In genomic region chr2:10371459-10371817, GRCm38 (mm10) we compare ENCODE assay signal across 10 mouse cellular contexts. TPM values are rescaled to one million over a fixed set of nuclear protein-coding genes. Genes with fewer than 3 reads are reported as not detected.
A peak's percentile ranks its signal among the peaks of the same experiment; 100 is the strongest.
DNase-seq lines count a peak whose midpoint lies in the region; ATAC-seq lines count a peak whose summit lies in the region.
"Had no signal": no experiment of that assay in that cellular context is flagged by ENCODE, and none has a peak within 500 bp of the region (broad histone marks: within the 10 kb centered on the region; RNA-seq: fewer than 3 reads in every experiment).

No protein-coding gene starts in this region.

- DNase-seq in heart, postnatal 25 days (ENCODE audit: low spot score), result no peak
- peak; percentile 5 for DNase-seq in thymus, postnatal 25 days
- DNase-seq in thymus, adult 18-20 months, result no peak
- peak; percentile 24 for DNase-seq in induced T-regulatory cell, adult 2 months (ENCODE audit: low read depth)
- DNase-seq in urinary bladder, postnatal 10 days (ENCODE audit: low spot score), result no peak
- no peak for DNase-seq in urinary bladder, postnatal 14 days (ENCODE audit: low spot score)
- DNase-seq: gastrocnemius, adult 2 months had no signal

- peak overlapping the region; percentile 93 for H3K4me2 ChIP-seq in heart, embryonic 13.5 days

- no peak overlapping the region for H3K9ac ChIP-seq in heart, embryonic 13.5 days

- no peak overlapping the region for H3K27ac ChIP-seq in heart, embryonic 13.5 days (replicated peaks)
- H3K27ac ChIP-seq: gastrocnemius, adult 2 months had no signal

- H3K4me1 ChIP-seq in heart, embryonic 13.5 days, result peaks cover 28% of the 10 kb centered on the region

- no peaks in the 10 kb centered on the region for H3K36me3 ChIP-seq in heart, embryonic 13.5 days

- peak overlapping the region; percentile 70 for H3K4me3 ChIP-seq in heart, embryonic 13.5 days

- WGBS in heart, embryonic 13.5 days, result 1% methylated on average over 16 of the region's 16 CpGs

- intact Hi-C loops in heart, postnatal 25 days (cut with DNase I), result no loop called here

- H3K27me3 ChIP-seq in heart, embryonic 13.5 days (replicated peaks), result peaks cover 85% of the 10 kb centered on the region

- ATAC-seq in heart, embryonic 13.5 days (ENCODE audit: extremely low read depth, insufficient number of reproducible peaks, low FRiP score, low TSS enrichment), result no peak
- ATAC-seq in megakaryocyte-erythroid progenitor cell, adult 5-6 weeks (replicated peaks; ENCODE audit: low FRiP score, low TSS enrichment, poor library complexity, severe bottlenecking), result no peak

- H3K9me3 ChIP-seq in heart, embryonic 13.5 days, result no peaks in the 10 kb centered on the region

RNA-seq across cellular contexts. Expression of gene Sfmbt2, which starts 1.1 kb away (rescaled TPM):
- polyA plus RNA-seq in heart, embryonic 13.5 days (2015; fragmentation: Nextera tagmentation; extraction: Ambion mirVana), result 1.3 and 1.4 TPM in 2 replicates
- total RNA-seq in heart, postnatal 25 days (2021), result under 1 TPM; 0.53 to 0.55 TPM
- total RNA-seq in megakaryocyte-erythroid progenitor cell, adult 5-6 weeks (2014; fragmentation: Nextera tagmentation), result 0.07 TPM in 1 of 2 replicates, not detected in the other
- total RNA-seq in megakaryocyte-erythroid progenitor cell, adult 5-6 weeks (2017), result 0.19 TPM in 2 replicates
- total RNA-seq: monocyte, adult 5-6 weeks had no signal

Comparison
In these comparisons a context has a peak if more than half of its experiments do, and no peak if none do; other contexts are left out.
1. DNase-seq: peak in thymus, postnatal 25 days (single experiment) and induced T-regulatory cell, adult 2 months (single experiment); none in heart, postnatal 25 days (single experiment), thymus, adult 18-20 months (0 of 2), urinary bladder, postnatal 10 days (single experiment) and urinary bladder, postnatal 14 days (single experiment).